Comparison of ENCODE assay signal across 26 mouse cellular contexts in genomic region chr5:131218221-131218620, GRCm38 (mm10).
"Had no signal": no experiment of that assay in that cellular context is flagged by ENCODE, and none has a peak within 500 bp of the region (broad histone marks: within the 10 kb centered on the region; RNA-seq: fewer than 3 reads in every experiment).

No protein-coding gene starts in this region.

- H3K9ac ChIP-seq: heart, embryonic 12.5 days; hindbrain, embryonic 12.5 days; hindbrain, embryonic 14.5 days; intestine, embryonic 15.5 days; limb, embryonic 12.5 days; liver, embryonic 13.5 days; liver, embryonic 15.5 days; liver, postnatal 0 days had no signal

- H3K27me3 ChIP-seq: heart, embryonic 12.5 days; hindbrain, embryonic 12.5 days; intestine, embryonic 15.5 days; limb, embryonic 12.5 days; liver, embryonic 13.5 days; liver, embryonic 15.5 days had no signal

- H3K4me1 ChIP-seq: heart, embryonic 10.5 days; heart, embryonic 12.5 days; hindbrain, embryonic 10.5 days; hindbrain, embryonic 12.5 days; intestine, embryonic 15.5 days; limb, embryonic 10.5 days; limb, embryonic 12.5 days; liver, embryonic 13.5 days; liver, embryonic 15.5 days had no signal

- H3K4me2 ChIP-seq: heart, embryonic 12.5 days; hindbrain, embryonic 12.5 days; hindbrain, embryonic 14.5 days; intestine, embryonic 15.5 days; limb, embryonic 12.5 days; liver, embryonic 11.5 days; liver, embryonic 13.5 days; liver, embryonic 15.5 days had no signal

- H3K27ac ChIP-seq: gastrocnemius, adult 2 months; heart, embryonic 10.5 days; hindbrain, embryonic 10.5 days; hindbrain, embryonic 12.5 days; hindbrain, embryonic 14.5 days; intestine, embryonic 15.5 days; kidney, postnatal 0 days; layer of hippocampus, adult 2 months; left cerebral cortex, adult 2 months; limb, embryonic 10.5 days; limb, embryonic 12.5 days; liver, embryonic 13.5 days; liver, embryonic 15.5 days had no signal

- H3K36me3 ChIP-seq: heart, embryonic 10.5 days; heart, embryonic 12.5 days; hindbrain, embryonic 10.5 days; hindbrain, embryonic 12.5 days; intestine, embryonic 15.5 days; limb, embryonic 10.5 days; limb, embryonic 12.5 days; liver, embryonic 13.5 days; liver, embryonic 15.5 days had no signal

- ATAC-seq: forebrain, embryonic 16.5 days; hindbrain, embryonic 16.5 days; inflammation-experienced regulatory T-cells, adult 6 months; intestine, embryonic 15.5 days; intestine, postnatal 0 days; liver, postnatal 0 days had no signal

- H3K9me3 ChIP-seq: heart, embryonic 10.5 days; heart, embryonic 12.5 days; intestine, embryonic 15.5 days; limb, embryonic 10.5 days had no signal

- DNase-seq: gastrocnemius, adult 2 months; gastrocnemius, postnatal 10 days; gastrocnemius, postnatal 25 days; heart, postnatal 10 days; heart, postnatal 4 days; kidney, postnatal 4 days; liver; liver, embryonic 13.5 days; liver, postnatal 0 days had no signal

- H3K4me3 ChIP-seq: gastrocnemius, adult 2 months; heart, embryonic 10.5 days; heart, embryonic 12.5 days; hindbrain, embryonic 10.5 days; hindbrain, embryonic 12.5 days; intestine, embryonic 15.5 days; layer of hippocampus, adult 2 months; left cerebral cortex, adult 2 months; limb, embryonic 10.5 days; limb, embryonic 12.5 days; liver, embryonic 13.5 days; liver, embryonic 15.5 days had no signal
